Mouse (Mus musculus): ENCODE data around the gene Shd.

Shd gene

GRCm38 (mm10) chr17:56024931-56025330 lies 54.7 kb downstream of the Shd start:
- no peak for DNase-seq (ENCODE audit: low spot score in 2 of 2)

All from frontal cortex, postnatal 36 days (tissue).